Mouse (Mus musculus) embryonic fibroblast, embryonic 13.5 days (primary cell): ENCODE data around the gene Tmem43. TPM values are rescaled to one million over a fixed set of nuclear protein-coding genes. Genes with fewer than 3 reads are reported as not detected.

ENCODE experiments used
- H3K27ac ChIP-seq: 2 replicates; pipeline ENCODE4 v1.5.1; 2012; ENCODE audit warnings: low read length, control low read depth, inconsistent platforms; ENCODE audit not compliant: insufficient read depth
- H3K4me1 ChIP-seq: 2 replicates; pipeline ENCODE4 v1.6.1; 2011; ENCODE audit warnings: low read length; ENCODE audit not compliant: control insufficient read depth, insufficient read depth
- H3K4me3 ChIP-seq: 2 replicates; pipeline ENCODE4 v1.5.1; 2011; ENCODE audit warnings: mild to moderate bottlenecking, control low read depth, low read length; ENCODE audit not compliant: insufficient read depth
- CTCF ChIP-seq: IDR thresholded peaks from 2 replicates; pipeline ENCODE4 v1.5.1; 2011; ENCODE audit warnings: mild to moderate bottlenecking, control low read depth, low read length, moderate library complexity, borderline replicate concordance; ENCODE audit not compliant: insufficient read depth
- POLR2A ChIP-seq: IDR thresholded peaks from 2 replicates; pipeline ENCODE4 v1.6.1; 2011; ENCODE audit warnings: low read depth, mild to moderate bottlenecking, control low read depth, low read length, moderate library complexity
- polyA plus RNA-seq: library from polyadenylated mRNA; stranded (reverse); fragments of >200 nt; gene quantifications from 2 replicates; pipeline ENCODE4 v1.2.4, GENCODE M21; 2011; ENCODE audit warnings: low read depth; ENCODE audit not compliant: missing spikeins, insufficient read length

Tmem43 gene
- polyA plus RNA-seq, 1 experiment = 99.4 TPM

GRCm38 (mm10) chr6:91488496-91489212, 15.2 kb downstream of the Tmem43 start:
- TF ChIP-seq CTCF (no peak), POLR2A (no peak)
- Histone ChIP-seq H3K4me3 (no peak overlapping the region), H3K27ac (peak overlapping the region; percentile 74), H3K4me1 (peaks cover 17% of the 10 kb centered on the region)

GRCm38 (mm10) chr6:91489872-91490271, 16.4 kb downstream of the Tmem43 start:
- Histone ChIP-seq H3K4me1 (peaks cover 17% of the 10 kb centered on the region), H3K4me3 (no peak overlapping the region), H3K27ac (no peak overlapping the region)
- TF ChIP-seq POLR2A = no peak
- no peak for TF ChIP-seq CTCF

- no peak overlapping the region for H3K4me3 ChIP-seq
- no peak for TF ChIP-seq POLR2A
- no peak for TF ChIP-seq CTCF
- H3K4me1 ChIP-seq = peaks cover 17% of the 10 kb centered on the region
- H3K27ac ChIP-seq = no peak overlapping the region
These were observed 17.5 kb downstream of the Tmem43 start for GRCm38 (mm10) chr6:91491004-91491403.

- no peak for TF ChIP-seq CTCF
- no peak for TF ChIP-seq POLR2A
- Histone ChIP-seq H3K27ac (no peak overlapping the region), H3K4me3 (no peak overlapping the region), H3K4me1 (peaks cover 7% of the 10 kb centered on the region)
These were observed 19.6 kb downstream of the Tmem43 start for GRCm38 (mm10) chr6:91493053-91493452.

DNA sequence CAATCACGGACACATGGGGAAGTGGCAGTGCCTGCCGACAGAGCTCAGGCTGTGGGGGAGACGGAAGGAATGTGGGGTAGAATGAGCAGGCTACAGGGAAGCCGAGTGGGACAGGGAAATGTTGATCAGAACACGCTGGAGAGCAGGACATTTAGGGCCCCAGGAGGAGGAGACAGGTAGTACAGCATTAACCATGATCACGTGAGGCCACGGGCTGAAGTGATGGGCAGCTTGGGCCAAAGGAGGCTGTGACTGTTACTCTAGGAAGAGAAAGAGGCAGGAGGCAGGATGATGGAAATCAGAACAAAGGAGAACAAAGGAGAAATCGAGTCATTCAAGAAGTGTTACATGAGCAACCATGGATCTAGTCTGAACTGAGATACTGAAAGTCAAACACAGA, 21.0 kb downstream of the Tmem43 start:
- H3K4me3 ChIP-seq = no peak overlapping the region
- TF ChIP-seq POLR2A = no peak
- TF ChIP-seq CTCF = no peak
- H3K4me1 ChIP-seq = no peaks in the 10 kb centered on the region
- H3K27ac ChIP-seq = no peak overlapping the region

GRCm38 (mm10) chr6:91503302-91503701, 29.8 kb downstream of the Tmem43 start:
- H3K27ac ChIP-seq = no peak overlapping the region
- H3K4me3 ChIP-seq = no peak overlapping the region
- TF ChIP-seq CTCF (no peak), POLR2A (no peak)
- no peaks in the 10 kb centered on the region for H3K4me1 ChIP-seq

GRCm38 (mm10) chr6:91506036-91506435, 32.5 kb downstream of the Tmem43 start:
- no peaks in the 10 kb centered on the region for H3K4me1 ChIP-seq
- no peak overlapping the region for H3K4me3 ChIP-seq
- TF ChIP-seq CTCF (no peak), POLR2A (no peak)
- no peak overlapping the region for H3K27ac ChIP-seq

DNA sequence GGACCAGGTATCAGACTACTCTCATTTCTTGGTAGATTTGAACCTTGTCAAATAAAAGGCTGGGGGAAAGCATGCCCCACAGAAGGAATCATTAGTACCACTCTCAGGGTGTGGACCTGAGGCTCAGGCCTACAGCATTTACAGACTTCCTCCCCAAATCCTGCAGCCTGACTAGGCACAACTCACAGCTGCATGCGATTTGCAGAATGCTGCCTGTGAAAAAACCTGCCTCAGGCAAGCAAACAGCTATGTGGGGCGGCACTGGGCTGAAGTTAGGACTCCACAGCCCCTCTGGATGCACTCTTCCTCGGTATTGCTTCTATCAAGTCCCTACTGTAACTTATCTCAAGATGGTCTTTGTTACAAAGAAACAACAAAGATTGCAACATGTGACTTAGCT, 34.5 kb downstream of the Tmem43 start:
- no peak overlapping the region for H3K4me3 ChIP-seq
- H3K4me1 ChIP-seq = no peaks in the 10 kb centered on the region
- TF ChIP-seq CTCF (no peak), POLR2A (no peak)
- H3K27ac ChIP-seq = no peak overlapping the region

GRCm38 (mm10) chr6:91509326-91509725, 35.8 kb downstream of the Tmem43 start:
- TF ChIP-seq CTCF (peak; percentile 93), POLR2A (no peak)
- H3K4me3 ChIP-seq = no peak overlapping the region
- no peaks in the 10 kb centered on the region for H3K4me1 ChIP-seq
- H3K27ac ChIP-seq = no peak overlapping the region

DNA sequence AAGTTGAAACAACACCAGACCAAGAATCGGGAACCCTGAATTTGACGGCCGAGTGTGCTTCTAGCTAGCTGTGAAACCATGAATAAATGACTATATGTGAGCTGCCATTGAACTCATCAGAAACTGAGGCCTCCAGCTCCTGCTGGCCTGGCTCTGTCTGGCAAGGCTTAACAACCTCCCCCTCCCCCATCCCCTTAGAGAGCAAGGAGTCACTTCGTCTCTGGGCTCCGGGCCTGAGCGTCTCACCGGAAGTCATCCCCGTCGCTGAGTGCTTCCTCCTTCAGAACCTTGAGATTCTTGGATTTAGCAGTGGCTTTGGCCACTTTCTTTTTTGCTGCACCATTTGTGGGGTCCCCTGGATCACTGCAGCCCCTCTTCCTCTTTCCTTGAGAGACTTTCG, 36.7 kb downstream of the Tmem43 start:
- Histone ChIP-seq H3K27ac (no peak overlapping the region), H3K4me3 (no peak overlapping the region), H3K4me1 (peaks cover 2% of the 10 kb centered on the region; the same call in 1 of the 2 replicates)
- TF ChIP-seq POLR2A = no peak
- TF ChIP-seq CTCF = no peak
